Mouse (Mus musculus): ENCODE measurements around the gene Grifin.

The Grifin gene

DNA sequence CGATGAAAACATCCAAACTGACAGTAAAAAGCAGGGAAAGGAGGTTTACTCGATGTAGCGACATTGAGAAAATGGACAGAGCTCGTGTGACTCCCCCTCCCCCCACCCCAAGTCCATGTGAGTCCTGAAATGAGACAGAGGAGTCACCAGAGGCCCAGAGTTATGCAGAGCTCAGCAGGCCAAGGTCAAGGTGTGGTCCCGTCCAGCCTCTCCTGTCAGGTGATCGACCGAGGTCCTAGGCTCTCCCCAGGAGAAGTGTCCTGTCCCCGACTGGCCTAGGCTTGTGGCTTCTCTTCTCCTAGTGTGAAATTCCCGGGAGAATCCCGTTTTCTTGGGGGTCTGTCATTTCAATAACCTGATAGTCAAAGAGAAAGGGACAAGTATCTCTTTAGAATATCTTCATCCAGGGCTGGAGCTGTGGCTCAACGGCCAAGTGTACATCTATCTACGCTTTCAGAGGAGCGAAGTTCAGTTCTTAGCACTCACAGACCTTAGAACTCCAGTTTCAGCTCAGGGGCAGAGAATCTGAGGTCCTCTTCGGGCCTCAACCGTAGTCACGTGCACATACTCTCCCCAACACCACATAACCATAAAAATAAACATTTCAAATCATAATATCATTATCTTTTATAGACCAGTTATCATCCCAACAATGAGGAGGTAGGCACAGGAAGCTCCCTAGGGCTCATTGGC lies 24.4 kb upstream of the Grifin start:
- DNase-seq (ENCODE audit: low spot score in 2 of 2), result no peak

DNA sequence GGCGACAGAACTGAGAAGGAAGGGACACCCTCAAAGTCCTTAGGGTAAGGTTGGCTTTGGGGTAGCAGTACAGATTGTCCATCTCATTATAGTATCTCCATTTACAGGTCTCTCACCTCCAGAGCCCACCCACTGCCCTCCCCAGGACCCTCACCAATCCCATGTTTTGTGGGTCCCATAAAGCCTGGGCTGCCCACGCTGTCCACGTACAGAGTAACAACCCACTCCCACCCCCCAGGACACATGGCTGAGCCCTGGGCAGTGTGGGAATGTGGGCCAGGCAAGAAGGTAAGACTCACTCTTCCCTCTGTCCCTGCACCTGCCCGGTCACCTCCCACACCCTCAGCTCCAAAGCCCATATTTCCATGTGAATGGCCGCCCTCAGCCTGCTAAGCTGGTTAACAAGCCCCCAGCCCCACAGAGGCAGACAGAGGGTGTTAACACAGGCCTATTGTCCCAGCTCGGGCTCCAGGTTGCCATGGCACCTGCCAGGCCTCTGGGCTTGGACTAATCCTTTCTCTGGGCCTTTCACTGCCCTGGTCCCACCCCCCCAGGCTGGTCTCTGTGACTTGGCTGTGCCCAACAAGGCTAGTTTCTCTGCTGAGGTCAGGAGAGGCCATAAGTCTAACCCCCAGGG lies 19.0 kb upstream of the Grifin start:
- no peak for DNase-seq (ENCODE audit: low spot score in 2 of 2)

DNA sequence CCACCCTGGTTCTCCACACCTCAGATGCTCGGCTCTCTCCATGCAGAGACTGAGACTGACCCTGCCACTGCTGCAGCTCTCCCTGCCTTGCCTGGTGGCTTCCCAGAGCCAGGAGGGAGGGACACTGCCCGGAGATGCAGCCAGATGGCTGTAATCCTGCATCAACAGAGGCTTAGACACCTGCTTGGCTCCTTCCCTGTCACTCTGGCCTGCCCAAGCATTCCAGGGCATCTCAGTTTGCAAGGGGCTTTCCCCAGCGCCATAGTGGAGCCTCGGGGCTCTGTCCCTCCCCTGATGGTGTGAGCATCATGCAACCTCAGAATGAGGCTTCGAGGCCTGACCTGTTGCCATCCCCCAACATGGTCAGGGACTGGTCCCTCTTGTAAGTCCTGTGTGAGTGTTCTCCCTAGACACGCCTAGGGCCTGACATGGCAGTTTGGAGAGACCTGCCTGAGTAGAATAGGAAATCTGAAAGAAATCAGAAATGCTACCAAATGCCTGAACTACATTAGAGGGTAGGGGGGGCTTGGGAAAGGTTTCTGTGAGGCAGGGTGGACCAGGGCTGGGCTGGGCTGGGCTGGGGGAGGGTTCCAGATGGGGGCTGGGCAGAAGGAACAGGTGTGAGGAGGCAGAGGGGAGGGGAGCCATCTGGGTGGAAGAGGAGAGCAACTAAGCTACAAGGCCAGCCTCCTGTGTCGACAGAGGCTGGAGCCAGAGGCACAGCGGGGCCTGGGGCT lies 18.3 kb upstream of the Grifin start:
- no peak for DNase-seq (ENCODE audit: low spot score in 2 of 2)

GRCm38 (mm10) chr5:140581569-140581968 lies 16.7 kb upstream of the Grifin start:
- DNase-seq (ENCODE audit: low spot score in 2 of 2), result peak in 1 of 2 experiments; percentile 68

DNA sequence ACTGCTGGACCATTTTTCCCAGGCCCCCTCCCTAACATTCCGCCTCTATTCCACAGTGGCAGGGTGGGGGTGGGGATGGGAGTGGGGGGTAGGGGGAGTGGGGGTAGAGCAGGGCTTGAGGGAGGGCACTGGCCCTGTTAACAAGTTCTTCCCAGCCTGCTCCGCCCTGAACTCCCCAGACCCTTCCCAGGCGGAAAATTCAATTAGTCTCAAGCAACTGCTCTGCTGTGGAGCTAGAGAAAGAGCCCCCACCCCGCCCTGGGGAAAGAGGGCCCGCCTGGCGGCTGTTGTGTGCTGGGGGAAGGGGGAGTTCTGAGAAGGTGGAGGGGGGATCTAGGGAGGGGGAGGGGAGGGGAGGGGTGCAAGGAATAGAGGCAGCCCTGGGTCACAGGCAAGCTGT lies 14.9 kb upstream of the Grifin start:
- DNase-seq (ENCODE audit: low spot score in 2 of 2), result no peak

DNA sequence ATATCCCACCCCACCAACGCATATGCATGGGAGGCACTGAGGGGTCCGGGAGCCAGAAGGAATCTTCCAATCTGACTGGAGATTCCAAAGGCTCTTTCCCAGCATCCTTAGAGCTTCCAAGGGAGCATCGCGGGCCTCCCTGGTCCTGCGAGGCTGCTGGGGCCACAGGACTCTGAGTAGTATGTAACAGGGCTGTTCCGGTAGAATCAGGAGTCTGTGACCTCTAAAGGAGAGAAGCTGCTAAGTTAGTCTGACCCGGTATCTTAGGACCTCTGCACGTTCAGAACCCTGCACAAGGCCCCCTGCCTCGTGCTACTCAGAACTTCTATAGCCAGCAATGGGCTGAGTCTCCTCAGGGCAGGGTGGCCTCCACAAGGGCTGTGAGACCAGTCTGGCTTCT lies 14.3 kb upstream of the Grifin start:
- no peak for DNase-seq (ENCODE audit: low spot score in 2 of 2)

GRCm38 (mm10) chr5:140575381-140575866 lies 10.6 kb upstream of the Grifin start:
- DNase-seq (ENCODE audit: low spot score in 2 of 2), result no peak

GRCm38 (mm10) chr5:140572611-140573010 lies 7.7 kb upstream of the Grifin start:
- DNase-seq (ENCODE audit: low spot score in 2 of 2), result no peak

DNA sequence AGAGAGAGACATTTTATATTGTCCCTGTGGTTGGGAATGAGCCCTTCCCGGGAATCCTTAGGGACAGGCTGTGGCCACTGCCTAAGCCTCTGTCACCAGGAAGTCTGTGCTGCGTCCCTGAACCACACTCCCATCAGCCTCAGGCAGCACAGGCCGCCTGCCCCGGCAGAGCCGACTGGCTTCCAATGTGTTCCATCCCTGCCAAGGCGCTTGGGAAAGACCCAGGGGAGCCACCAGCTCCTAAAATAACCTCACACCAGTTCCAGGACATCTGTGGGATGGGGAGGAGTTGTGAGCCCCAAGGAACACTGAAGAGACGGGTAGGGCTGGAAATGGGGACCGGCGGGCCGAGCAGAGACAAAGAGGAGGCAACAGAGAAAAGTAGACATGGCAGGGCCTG lies 6.8 kb upstream of the Grifin start:
- peak in 1 of 2 experiments; percentile 50 for DNase-seq (ENCODE audit: low spot score in 2 of 2)

DNA sequence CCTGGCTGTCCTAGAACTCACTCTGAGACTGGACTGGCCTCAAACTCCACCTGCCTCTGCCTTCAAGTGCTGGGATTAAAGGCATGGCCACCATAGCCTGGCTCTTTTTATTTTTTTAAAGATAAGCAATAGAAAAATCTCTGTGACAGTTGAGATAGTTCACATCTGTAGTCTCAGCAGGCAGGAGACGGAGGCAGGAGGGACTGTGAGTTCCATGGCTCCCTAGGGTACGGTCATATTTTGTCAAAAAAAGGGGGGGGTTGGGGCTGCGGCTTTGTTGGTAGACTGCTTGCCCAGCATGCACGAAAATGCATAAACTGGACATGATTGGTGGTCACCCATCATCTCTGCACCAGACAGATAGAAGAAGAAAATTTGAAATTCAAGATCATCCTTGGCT lies 6.3 kb upstream of the Grifin start:
- DNase-seq (ENCODE audit: low spot score in 2 of 2), result no peak

- no peak for DNase-seq (ENCODE audit: low spot score in 2 of 2)
These were observed 5.5 kb upstream of the Grifin start for GRCm38 (mm10) chr5:140570223-140570870.

DNA sequence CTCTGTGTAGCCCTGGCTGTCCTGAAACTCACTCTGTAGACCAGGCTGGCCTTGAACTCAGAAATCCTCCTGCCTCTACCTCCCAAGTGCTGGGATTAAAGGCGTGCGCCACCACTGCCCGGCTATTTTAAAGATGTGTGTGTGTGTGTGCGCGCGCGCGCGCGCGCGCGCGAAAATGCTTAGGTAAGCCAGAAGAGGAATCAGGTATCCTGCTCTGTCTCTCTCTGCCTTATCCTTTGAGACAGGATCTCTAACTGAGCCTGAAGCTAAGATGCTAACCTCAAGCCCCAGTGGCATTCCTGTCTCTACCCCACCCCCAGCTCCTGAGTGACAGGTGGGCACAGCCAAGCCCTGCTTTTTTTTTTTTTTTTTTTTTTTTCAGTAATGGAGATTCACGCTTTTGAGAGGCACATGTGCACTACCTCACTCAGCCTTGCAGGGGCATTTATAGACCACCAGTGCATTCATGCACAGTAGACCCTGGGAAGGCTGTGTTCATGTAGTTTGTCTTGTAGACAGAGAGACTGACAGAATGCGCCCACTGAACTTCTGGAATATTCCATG lies 4.2 kb upstream of the Grifin start:
- no peak for DNase-seq (ENCODE audit: low spot score in 2 of 2)

DNA sequence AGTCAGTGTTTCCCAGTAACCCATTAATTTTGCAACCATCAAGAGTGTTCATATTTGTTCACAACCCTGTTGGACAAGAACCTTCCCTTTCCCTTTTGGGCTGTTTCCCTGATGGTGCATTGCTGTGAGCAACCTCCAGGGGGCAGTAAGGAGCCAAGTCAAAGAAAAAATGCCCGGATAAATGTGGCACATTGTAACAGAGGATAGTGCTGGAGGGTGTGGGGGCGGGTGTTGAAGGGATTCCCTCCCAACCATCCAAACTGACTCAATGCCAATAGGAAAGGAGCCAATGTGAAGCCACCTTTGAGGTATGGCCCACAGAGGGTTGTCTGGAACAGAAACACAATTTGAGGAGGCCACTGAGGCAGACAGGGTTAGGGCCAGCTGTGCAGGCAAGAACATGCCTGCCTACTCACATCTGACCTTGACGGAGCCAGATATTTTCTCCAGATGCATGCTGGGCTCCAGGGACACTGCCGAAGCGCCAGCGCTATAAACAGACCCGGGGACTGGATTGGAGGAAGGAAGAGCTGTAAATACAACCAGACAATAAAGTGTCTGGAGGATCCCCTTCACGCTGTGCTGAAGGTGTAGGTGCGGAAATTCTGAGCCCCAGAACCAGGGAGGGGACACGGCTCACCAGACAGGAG lies 3.6 kb upstream of the Grifin start:
- peak in 1 of 2 experiments; percentile 44 for DNase-seq (ENCODE audit: low spot score in 2 of 2)

GRCm38 (mm10) chr5:140567751-140568150 lies 2.9 kb upstream of the Grifin start:
- no peak for DNase-seq (ENCODE audit: low spot score in 2 of 2)

DNA sequence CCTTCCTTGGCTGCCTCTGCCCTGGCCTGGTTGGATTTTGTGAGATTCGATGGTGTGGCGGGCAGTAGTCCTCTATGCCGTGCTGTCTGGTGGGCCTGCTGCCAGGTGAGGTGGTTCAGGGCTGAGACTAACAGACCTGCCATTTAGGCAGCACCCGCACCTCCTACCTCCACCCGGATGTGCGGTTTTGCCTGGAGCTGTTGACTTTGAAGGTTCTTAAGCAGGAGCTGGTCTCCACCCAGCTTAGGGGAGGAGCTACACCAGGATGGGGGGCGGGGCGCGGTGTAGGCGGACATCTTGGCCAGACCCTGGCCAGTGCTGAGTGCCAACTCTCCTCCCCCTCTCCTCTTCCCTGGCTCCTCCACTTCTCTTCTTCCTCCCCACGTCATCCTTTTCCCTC lies 2.5 kb upstream of the Grifin start:
- peak; percentile 70 to 87 for DNase-seq (ENCODE audit: low spot score in 2 of 2)

DNA sequence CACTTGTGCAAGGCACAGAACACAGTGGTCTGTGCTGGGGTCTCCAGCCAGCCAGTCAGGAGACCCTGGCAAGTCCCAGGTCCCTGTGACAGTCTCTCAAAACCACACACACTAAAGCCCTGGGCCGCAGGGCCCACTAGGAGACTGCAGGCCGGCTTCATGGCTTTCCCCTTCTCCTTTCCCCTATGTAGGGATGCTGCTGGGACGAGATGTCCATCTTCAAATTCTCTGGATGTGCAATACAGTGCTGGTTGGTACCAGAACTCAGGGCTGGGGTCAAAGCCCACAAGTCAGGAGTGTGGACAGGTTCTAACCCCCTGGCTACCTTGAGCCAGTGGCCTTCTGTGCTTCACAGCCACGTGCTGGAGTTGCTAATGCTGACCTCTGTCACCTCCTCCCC lies 1.4 kb upstream of the Grifin start:
- DNase-seq (ENCODE audit: low spot score in 2 of 2), result no peak

DNA sequence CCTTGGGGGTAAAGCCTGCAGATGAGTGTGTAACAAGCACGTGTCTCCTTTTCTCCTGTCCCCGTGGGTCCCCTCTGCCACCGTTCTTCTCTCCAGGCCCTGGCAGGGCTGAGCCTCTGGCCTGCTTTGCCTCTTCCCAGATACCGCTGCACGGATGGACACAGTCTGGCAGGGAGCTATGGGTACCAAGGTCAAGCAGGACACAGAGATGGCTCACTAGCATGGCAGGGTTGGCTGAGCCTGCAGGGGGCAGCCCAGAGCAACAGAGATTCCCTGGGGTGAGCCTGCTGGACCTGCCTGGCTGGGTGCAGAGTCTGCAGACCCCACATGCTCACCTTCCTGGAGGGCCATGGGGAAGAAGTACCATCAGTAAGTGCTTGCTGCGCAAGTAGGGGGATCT lies 985 bp upstream of the Grifin start:
- peak in 1 of 2 experiments; percentile 49 for DNase-seq (ENCODE audit: low spot score in 2 of 2)

- peak; percentile 80 to 85 for DNase-seq (ENCODE audit: low spot score in 2 of 2)
These were observed 580 bp upstream of the Grifin start for GRCm38 (mm10) chr5:140565451-140565850.

DNA sequence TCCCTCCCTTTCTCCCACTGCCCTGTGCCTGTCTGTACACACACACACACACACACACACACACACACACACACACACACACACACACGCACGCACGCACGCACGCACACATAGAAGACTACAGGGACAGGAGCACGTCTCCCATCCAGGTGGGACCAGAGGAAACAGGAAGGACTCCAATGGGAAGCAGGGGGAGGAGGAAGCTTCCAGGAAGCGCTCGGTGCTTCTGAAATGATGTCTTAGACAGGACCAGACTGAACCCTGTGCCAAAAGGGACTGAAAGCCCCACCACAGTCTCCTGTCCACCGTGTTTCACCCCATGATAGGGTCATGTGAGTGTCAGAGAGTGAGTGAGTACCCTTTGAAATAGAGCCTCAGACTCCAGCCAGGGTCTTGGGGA lies 2.3 kb downstream of the Grifin start:
- no peak for DNase-seq (ENCODE audit: low spot score in 2 of 2)

DNA sequence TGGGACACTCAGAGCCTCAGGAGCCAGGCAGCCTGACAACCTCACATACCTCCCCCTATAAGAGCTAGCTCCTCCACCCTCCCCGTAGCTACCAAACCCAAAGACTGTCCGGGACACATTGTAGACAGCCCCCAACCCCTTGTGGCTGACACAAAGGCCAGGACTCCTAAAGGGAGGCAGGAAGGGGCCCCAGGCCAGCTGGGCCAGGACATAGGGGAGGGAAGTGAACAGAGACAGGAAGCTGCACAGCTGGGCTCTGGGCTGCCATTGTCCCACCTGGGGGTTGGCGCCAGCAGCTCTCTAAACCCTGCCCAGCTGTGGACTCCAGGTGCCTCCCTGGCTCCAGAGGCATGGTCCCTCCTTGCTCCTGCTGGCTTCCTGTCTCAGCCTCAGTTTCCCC lies 8.0 kb downstream of the Grifin start:
- no peak for DNase-seq (ENCODE audit: low spot score in 2 of 2)

GRCm38 (mm10) chr5:140553719-140554118 lies 11.2 kb downstream of the Grifin start:
- DNase-seq (ENCODE audit: low spot score in 2 of 2), result no peak
